Mouse (Mus musculus) embryonic fibroblast, embryonic 13.5 days (primary cell): Measurements from ENCODE around the gene Apoe.

Experiments
- CTCF ChIP-seq: IDR thresholded peaks from 2 replicates; pipeline ENCODE4 v1.5.1; 2011; ENCODE audit warnings: mild to moderate bottlenecking, control low read depth, low read length, moderate library complexity, borderline replicate concordance; ENCODE audit not compliant: insufficient read depth
- POLR2A ChIP-seq: IDR thresholded peaks from 2 replicates; pipeline ENCODE4 v1.6.1; 2011; ENCODE audit warnings: low read depth, mild to moderate bottlenecking, control low read depth, low read length, moderate library complexity

DNA sequence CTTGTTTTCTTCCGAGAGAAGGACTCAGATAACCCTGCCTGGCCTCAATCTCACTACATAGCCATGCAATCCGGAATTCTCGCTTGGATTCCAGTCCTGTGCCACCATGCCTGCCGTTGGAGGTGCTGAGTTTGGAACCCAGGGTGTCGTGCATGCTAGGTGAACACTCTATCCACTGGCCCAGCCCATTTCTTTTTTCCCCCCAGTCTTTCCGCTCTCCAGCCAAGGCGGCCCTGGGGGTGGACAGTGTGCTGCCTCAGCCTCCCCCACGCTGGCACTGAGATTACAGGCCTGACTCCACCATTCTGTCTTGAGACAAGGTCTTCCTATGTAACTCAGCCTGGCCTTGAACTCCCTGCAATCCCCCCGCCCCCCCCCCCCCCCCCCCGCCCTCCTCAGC lies 47.0 kb upstream of the Apoe start:
- no peak for TF ChIP-seq CTCF
- TF ChIP-seq POLR2A = no peak
